Mouse (Mus musculus) embryonic fibroblast, embryonic 13.5 days (primary cell): ENCODE measurements around the gene Fndc9. TPM values are rescaled to one million over a fixed set of nuclear protein-coding genes. Genes with fewer than 3 reads are reported as not detected.
A peak's percentile ranks its signal among the peaks of the same experiment; 100 is the strongest.

Experiments
- H3K27ac ChIP-seq: 2 replicates; pipeline ENCODE4 v1.5.1; 2012; ENCODE audit warnings: low read length, control low read depth, inconsistent platforms; ENCODE audit not compliant: insufficient read depth
- H3K4me1 ChIP-seq: 2 replicates; pipeline ENCODE4 v1.6.1; 2011; ENCODE audit warnings: low read length; ENCODE audit not compliant: control insufficient read depth, insufficient read depth
- H3K4me3 ChIP-seq: 2 replicates; pipeline ENCODE4 v1.5.1; 2011; ENCODE audit warnings: mild to moderate bottlenecking, control low read depth, low read length; ENCODE audit not compliant: insufficient read depth
- CTCF ChIP-seq: IDR thresholded peaks from 2 replicates; pipeline ENCODE4 v1.5.1; 2011; ENCODE audit warnings: mild to moderate bottlenecking, control low read depth, low read length, moderate library complexity, borderline replicate concordance; ENCODE audit not compliant: insufficient read depth
- POLR2A ChIP-seq: IDR thresholded peaks from 2 replicates; pipeline ENCODE4 v1.6.1; 2011; ENCODE audit warnings: low read depth, mild to moderate bottlenecking, control low read depth, low read length, moderate library complexity
- polyA plus RNA-seq: library from polyadenylated mRNA; stranded (reverse); fragments of >200 nt; gene quantifications from 2 replicates; pipeline ENCODE4 v1.2.4, GENCODE M21; 2011; ENCODE audit warnings: low read depth; ENCODE audit not compliant: missing spikeins, insufficient read length

Gene Fndc9
- polyA plus RNA-seq, 1 experiment, result not detected

DNA sequence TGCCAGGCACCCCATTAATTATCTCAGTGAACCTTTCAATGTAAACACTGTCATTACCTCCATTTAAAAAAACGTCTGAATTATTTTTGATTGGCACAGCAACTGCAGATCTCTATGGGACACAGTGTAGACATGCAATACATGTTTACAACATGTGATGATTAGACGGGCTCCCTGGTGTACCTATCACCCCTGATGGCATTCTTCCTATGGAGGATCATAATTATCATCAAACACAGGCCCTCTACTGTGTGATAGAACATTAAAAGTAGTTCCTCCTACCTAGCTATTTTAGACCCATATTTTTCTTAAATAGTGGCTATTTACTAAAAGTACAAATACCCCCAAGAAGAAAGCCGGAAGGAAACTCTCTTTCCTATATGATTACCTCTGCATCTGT lies 34.6 kb downstream of the Fndc9 start:
- Histone ChIP-seq H3K4me3 (no peak overlapping the region), H3K27ac (no peak overlapping the region), H3K4me1 (0 out of 2 replicates have a peak, but pooled peaks cover 2% of the 10 kb centered on the region)
- TF ChIP-seq CTCF (no peak), POLR2A (no peak)

DNA sequence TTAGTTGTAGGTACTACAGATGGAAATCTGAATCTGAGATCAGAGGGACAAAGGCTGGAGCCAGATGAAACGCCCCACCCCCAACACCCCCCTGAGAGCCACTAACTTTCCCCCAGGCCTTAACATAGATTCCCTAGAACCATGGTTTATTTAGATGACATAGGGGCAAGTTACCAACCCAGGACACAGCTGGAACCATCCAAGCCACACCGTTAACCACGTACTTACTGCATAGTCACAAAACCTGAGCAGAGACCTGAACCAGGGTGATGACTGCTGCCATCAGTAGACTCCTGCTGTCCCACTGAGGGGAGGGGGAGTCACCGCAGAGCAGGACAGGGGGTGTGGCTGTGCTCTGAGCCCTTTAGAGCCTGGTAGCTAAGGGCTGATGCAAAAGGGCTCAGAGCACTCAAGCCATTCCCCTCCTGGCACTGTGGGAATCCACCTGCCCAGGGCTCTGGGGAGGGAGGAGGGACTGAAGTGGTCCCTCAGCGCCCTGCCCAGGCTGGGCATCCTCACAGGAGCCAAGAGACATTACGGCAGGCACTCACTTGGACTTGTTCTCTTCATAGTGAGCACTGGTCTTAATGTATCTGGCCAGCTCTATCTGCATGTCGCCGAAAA lies 36.8 kb downstream of the Fndc9 start:
- Histone ChIP-seq H3K4me1 (no peaks in the 10 kb centered on the region), H3K4me3 (no peak overlapping the region), H3K27ac (no peak overlapping the region)
- TF ChIP-seq POLR2A (no peak), CTCF (no peak)

DNA sequence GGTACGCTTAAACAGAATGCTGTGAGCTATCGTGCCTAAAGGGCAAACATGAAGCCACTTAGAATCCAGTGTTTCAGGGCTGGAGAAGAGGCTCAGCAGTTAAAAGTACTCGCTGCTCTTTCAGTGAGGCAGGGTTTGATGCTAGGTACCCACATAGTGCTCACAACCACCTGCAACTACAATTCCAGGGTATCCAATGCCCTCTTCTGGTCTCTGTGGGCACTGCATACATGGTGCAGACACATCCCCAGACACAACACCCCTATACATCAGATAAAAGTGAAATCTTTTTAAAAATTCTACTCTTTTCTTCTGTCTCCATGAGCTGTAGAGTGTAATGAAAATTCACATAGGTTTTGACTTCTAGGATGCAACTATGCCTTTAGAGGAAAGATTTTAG lies 38.6 kb downstream of the Fndc9 start:
- TF ChIP-seq POLR2A (no peak), CTCF (no peak)
- H3K4me3 ChIP-seq, result no peak overlapping the region

DNA sequence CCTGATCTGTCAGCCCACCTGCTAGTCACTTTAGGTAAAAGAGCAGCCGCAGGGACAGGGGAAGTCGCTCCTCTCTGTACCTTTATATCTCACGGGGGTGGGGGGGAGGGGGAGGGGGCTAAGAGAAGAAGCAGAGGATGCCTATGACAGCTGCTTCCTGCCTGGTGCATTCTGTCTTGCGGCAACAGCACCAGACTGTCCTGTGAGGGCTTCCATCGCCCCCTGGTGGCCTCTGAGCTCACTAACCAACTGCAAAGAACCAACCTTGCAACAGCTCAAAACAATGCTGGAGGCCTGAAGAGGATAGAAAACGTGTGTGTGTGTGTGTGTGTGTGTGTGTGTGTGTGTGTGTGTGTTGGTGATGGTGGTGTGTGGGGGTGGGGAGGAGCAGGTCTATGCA lies 40.0 kb downstream of the Fndc9 start:
- Histone ChIP-seq H3K27ac (no peak overlapping the region), H3K4me3 (no peak overlapping the region), H3K4me1 (no peaks in the 10 kb centered on the region)
- TF ChIP-seq POLR2A (no peak), CTCF (peak; percentile 92)

More for the DNA sequence above, 38.6 kb downstream of the Fndc9 start:
- Histone ChIP-seq H3K4me1 (no peaks in the 10 kb centered on the region), H3K27ac (no peak overlapping the region)

DNA sequence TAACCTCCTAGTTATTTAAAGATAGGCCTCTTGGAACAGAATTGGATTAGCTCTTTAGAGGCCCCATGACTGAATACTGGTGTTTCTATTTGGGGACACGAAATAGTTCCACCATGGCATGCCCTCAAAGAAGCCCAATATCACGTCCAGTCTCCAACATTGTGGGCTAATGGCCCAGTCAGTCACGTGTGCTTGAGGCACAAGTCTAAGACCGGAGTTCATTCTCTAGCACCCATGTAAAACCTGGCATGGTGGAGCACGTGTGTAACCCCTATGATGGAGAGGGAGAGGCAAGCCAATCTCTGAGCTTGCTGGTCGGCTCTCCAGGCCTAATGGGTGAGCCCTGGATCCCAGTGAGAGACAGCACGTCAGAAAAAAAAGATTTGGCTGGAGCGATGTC lies 40.8 kb downstream of the Fndc9 start:
- Histone ChIP-seq H3K4me3 (no peak overlapping the region), H3K27ac (no peak overlapping the region), H3K4me1 (no peaks in the 10 kb centered on the region)
- TF ChIP-seq CTCF (no peak), POLR2A (no peak)

DNA sequence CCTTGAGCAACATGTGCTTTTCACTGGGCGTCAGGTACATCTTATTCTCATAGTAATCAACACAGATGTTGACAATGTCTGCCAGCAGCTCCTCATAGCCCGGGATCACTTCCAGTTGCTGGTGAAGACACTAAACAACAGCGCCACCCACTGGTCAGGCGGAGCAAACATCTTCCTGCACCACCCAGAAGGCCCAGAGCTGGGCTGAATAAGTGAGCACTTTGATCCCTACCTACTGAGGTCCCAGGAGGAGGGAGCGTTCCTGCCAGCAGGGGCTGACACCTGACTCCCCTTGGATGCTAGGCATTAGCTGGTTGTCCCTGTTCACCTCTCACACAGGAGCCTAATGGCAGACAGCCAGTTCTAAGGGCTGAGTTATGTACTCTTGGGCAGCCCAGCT lies 41.4 kb downstream of the Fndc9 start:
- no peaks in the 10 kb centered on the region for H3K4me1 ChIP-seq
- H3K27ac ChIP-seq, result no peak overlapping the region
- no peak overlapping the region for H3K4me3 ChIP-seq
- no peak for TF ChIP-seq POLR2A
- TF ChIP-seq CTCF, result no peak

DNA sequence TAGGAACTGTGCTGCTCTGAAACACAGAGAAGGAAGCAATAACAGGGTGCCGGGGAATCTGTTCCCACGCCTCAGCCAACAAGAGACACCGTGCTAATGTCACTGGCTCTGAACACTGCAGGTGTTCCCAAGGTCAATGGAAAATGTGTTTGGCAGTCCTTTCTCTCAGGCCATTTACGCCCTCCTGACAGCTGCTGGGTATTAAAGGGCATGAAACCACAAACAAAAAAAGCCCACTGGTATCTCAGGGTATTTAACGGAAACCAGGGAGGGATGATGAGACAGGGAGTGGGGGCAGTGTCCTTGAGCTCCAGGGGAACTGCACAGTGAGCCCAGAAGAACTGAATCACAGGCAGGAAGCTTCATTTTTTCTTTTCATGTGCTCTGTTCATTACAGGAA lies 42.8 kb downstream of the Fndc9 start:
- H3K27ac ChIP-seq, result no peak overlapping the region
- H3K4me3 ChIP-seq, result no peak overlapping the region
- no peaks in the 10 kb centered on the region for H3K4me1 ChIP-seq
- no peak for TF ChIP-seq CTCF
- TF ChIP-seq POLR2A, result no peak

DNA sequence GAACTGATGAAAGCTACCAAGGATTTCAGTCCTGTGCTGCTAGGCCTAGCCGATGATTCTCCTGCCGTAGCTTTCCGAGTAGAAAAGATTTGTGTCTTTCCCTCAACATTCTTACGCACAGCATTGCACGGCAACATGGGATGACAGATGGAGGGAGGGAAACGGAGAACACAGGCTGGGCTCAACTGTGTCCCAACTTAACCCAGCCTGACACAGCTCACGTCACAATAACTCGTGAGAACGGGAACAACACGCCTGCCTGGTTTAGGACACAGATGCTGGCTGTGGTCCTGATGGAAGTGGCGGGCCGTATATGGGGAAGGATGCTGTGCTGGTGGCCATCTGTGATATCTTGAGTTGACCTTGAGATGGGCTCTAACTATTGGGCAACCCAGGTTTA lies 43.4 kb downstream of the Fndc9 start:
- no peaks in the 10 kb centered on the region for H3K4me1 ChIP-seq
- H3K27ac ChIP-seq, result no peak overlapping the region
- no peak for TF ChIP-seq POLR2A
- TF ChIP-seq CTCF, result no peak
- no peak overlapping the region for H3K4me3 ChIP-seq

DNA sequence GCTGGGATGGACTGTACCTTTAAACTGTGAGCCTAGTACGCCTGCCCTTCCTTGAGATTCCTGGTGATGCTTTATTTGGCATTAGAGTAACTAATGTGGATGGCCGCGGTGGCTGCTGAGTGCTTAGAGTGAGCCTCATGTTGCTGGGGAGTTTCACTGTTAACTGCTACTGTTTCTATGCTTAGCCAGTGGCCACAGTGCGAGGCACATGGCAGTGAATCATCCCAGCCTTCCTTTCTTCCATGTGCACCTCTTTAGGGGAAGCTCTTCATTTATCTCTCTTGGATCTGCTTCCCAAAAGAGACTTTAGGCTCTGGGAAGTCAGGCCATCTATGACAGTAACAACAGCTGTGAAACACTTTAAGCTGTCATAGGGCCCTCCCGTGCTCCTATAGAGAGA lies 47.3 kb downstream of the Fndc9 start:
- Histone ChIP-seq H3K27ac (no peak overlapping the region), H3K4me3 (no peak overlapping the region), H3K4me1 (no peaks in the 10 kb centered on the region)
- TF ChIP-seq CTCF (no peak), POLR2A (no peak)

DNA sequence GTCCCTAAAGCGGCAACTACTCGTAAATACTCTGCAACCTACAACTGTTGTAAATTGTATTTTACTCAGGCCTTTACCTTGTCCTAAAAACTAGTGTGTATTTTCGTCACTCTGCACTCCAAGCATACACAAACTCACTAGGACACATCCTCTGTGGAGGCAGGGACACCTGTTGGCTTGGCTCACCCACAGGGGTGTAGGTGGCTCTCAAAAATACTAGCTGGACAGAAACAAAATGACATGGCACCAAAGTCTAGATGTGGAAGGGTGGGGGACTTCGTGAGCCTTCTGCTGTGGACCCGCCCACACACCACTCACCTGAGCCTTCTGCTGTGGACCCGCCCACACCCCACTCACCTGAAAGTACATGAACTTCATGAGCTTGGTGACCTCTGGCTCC lies 48.5 kb downstream of the Fndc9 start:
- TF ChIP-seq POLR2A (no peak), CTCF (no peak)
- no peak overlapping the region for H3K4me3 ChIP-seq
- H3K27ac ChIP-seq, result no peak overlapping the region
- no peaks in the 10 kb centered on the region for H3K4me1 ChIP-seq
